Mouse (Mus musculus): Measurements from ENCODE around the gene Plaa. TPM values are rescaled to one million over a fixed set of nuclear protein-coding genes. Genes with fewer than 3 reads are reported as not detected.

Plaa gene
- total and polyA plus RNA-seq, 3 experiments = 61.0 to 136 (median 134) TPM

DNA sequence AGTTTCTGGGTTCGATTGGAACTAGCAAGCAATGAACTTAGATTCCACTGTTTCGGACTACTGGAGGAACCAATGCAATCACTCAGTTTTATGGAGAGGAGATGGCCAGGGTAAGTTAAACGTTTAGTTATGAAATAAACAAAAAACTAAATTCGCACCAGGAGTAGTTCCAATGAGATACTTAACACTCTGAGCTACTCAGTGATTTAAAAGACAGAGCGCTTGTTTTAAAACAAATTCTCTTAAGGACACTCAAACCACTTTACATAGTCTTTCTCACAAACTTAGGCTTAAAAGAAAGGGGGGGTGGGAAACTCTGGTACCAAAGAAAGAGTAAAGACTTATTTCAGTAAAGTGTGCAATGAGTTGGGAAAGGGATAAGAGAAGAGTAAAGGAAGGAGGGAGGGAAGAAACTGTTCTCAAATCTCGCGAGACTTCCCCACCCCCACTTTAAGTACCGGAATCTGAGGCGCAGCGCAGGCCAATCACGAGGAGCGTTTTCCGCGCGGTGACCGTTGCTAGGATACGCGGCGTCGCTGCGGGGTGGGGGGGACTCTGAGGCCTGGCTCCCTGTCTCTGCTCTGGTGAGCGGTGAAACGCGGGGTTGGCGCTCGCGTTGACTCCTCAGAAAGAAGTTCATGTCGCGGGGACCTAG lies 11.1 kb upstream of the Plaa start, which contains the start of gene Ift74:
Gene Ift74 (plus strand): TSS at position 520 of the 655 bp plus-strand sequence.
- in situ Hi-C loops (cut with MboI; ENCODE audit: low pct_ligation_motif_present, low pct_unique_long_range_greater_than_20kb, low sequenced_read_pairs) = no loop called here

DNA sequence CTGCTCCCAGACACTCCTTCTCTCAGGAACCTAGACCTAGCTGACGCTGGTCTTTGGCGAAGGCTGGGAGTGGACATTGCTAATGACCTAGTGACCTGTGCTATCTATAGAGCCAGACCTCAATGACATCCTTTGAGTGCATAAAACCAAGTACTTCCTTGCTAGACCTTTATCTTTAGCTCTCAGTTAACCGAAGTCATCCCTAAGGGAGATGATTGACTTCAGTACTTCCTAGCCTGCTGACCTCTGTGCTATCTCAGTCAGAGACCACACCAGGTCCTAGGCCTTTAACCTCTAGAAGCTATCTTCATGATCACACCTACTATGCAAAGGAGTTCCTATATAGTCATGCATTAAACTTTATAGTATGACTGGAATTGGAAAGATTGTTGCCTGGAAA lies 7.3 kb upstream of the Plaa start:
- dilution Hi-C loops (cut with MboI; ENCODE audit: extremely low pct_ligation_motif_present, extremely low pct_unique_long_range_greater_than_20kb, low sequenced_read_pairs) (no loop called here), in situ Hi-C loops (cut with MboI; ENCODE audit: low pct_ligation_motif_present, low pct_unique_long_range_greater_than_20kb, low sequenced_read_pairs) (no loop called here)
- no peaks in the 10 kb centered on the region for H3K27me3 ChIP-seq (replicated peaks)
- H3K27ac ChIP-seq (ENCODE audit: insufficient read depth, low read depth) = no peak overlapping the region
- H3K4me1 ChIP-seq (ENCODE audit: control insufficient read depth in 1 of 2, insufficient read depth in 2 of 2) = peaks cover 0 to 21% of the 10 kb centered on the region in 2 experiments; a peak in 2 of 4 replicates
- H3K9me3 ChIP-seq (replicated peaks; ENCODE audit: low read length) = no peaks in the 10 kb centered on the region
- TF ChIP-seq JUND (conservative IDR thresholded peaks at IDR 0.05; ENCODE audit: low read depth, low read length) (no peak), POLR2A (IDR thresholded peaks at IDR 0.05; ENCODE audit: low read depth, low read length) (no peak), CHD2 (IDR thresholded peaks at IDR 0.05; ENCODE audit: low read length) (no peak), MAFK (IDR thresholded peaks at IDR 0.05; ENCODE audit: insufficient replicate concordance, low read length) (no peak), USF2 (conservative IDR thresholded peaks at IDR 0.05; ENCODE audit: low read depth, low read length) (no peak), RCOR1 (conservative IDR thresholded peaks at IDR 0.05; ENCODE audit: low read depth, low read length) (no peak), USF1 (IDR thresholded peaks at IDR 0.05; ENCODE audit: low read depth, low read length) (no peak), TBP (conservative IDR thresholded peaks at IDR 0.05; ENCODE audit: low read depth, low read length) (no peak), TCF12 (IDR thresholded peaks at IDR 0.05; ENCODE audit: low read depth, low read length) (no peak), MXI1 (IDR thresholded peaks at IDR 0.05; ENCODE audit: low read depth, low read length) (no peak), MEF2A (IDR thresholded peaks at IDR 0.05; ENCODE audit: borderline replicate concordance, low read depth, low read length) (no peak), HCFC1 (IDR thresholded peaks at IDR 0.05; ENCODE audit: low read depth, low read length) (no peak), BHLHE40 (IDR thresholded peaks at IDR 0.05; ENCODE audit: low read depth, low read length) (no peak), ELF1 (IDR thresholded peaks at IDR 0.05; ENCODE audit: low read depth, low read length) (no peak), ZNF384 (IDR thresholded peaks at IDR 0.05; ENCODE audit: low read depth, low read length) (no peak), MYC (IDR thresholded peaks at IDR 0.05; ENCODE audit: low read depth, low read length) (no peak)
- no peak overlapping the region for H3K4me2 ChIP-seq (ENCODE audit: insufficient read depth, low read depth, poor library complexity, severe bottlenecking)
- H3K36me3 ChIP-seq (replicated peaks in 1 of 2; ENCODE audit: control insufficient read depth in 1 of 2, insufficient read depth in 1 of 2, low read length in 1 of 2) = peaks cover 0 to under 1% of the 10 kb centered on the region in 2 experiments
- no peak overlapping the region for H3K9ac ChIP-seq (ENCODE audit: insufficient read depth, low read depth)
- DNase-seq (ENCODE audit: extremely low read depth) = no peak
- H3K4me3 ChIP-seq (replicated peaks in 1 of 3; ENCODE audit: low read depth in 2 of 3, low read length in 2 of 3, poor library complexity in 1 of 3) = no peak overlapping the region
- H3K79me2 ChIP-seq (replicated peaks; ENCODE audit: control insufficient read depth, extremely low read depth, insufficient read depth, poor library complexity, severe bottlenecking) = no peaks in the 10 kb centered on the region

More for the DNA sequence above, 11.1 kb upstream of the Plaa start, which contains the start of gene Ift74:
- TF ChIP-seq MXI1 (IDR thresholded peaks at IDR 0.05; ENCODE audit: low read depth, low read length) (peak; percentile 84; the same call in 1 of the 2 replicates), UBTF (IDR thresholded peaks at IDR 0.05; ENCODE audit: low read depth, low read length) (no peak), JUND (conservative IDR thresholded peaks at IDR 0.05; ENCODE audit: low read depth, low read length) (no peak), TCF12 (IDR thresholded peaks at IDR 0.05; ENCODE audit: low read depth, low read length) (peak; percentile 45), ZMIZ1 (IDR thresholded peaks at IDR 0.05; ENCODE audit: low read depth, low read length) (peak; percentile 57; the same call in 1 of the 2 replicates), NRF1 (IDR thresholded peaks at IDR 0.05; ENCODE audit: low read depth, low read length) (0 out of 2 replicates have a peak, but pooled peaks have one; percentile 56), E2F4 (IDR thresholded peaks at IDR 0.05; ENCODE audit: insufficient replicate concordance, low read depth, low read length) (0 out of 2 replicates have a peak, but pooled peaks have one; percentile 67), TBP (conservative IDR thresholded peaks at IDR 0.05; ENCODE audit: low read depth, low read length) (peak; percentile 94), PAX5 (IDR thresholded peaks at IDR 0.05; ENCODE audit: low read length) (no peak), CHD2 (IDR thresholded peaks at IDR 0.05; ENCODE audit: low read length) (peak; percentile 99), MYC (IDR thresholded peaks at IDR 0.05; ENCODE audit: low read depth, low read length) (0 out of 2 replicates have a peak, but pooled peaks have one; percentile 10), ELF1 (IDR thresholded peaks at IDR 0.05; ENCODE audit: low read depth, low read length) (peak; percentile 82), POLR2AphosphoS2 (IDR thresholded peaks at IDR 0.05; ENCODE audit: low read depth, low read length) (peak; percentile 88), SIN3A (IDR thresholded peaks at IDR 0.05; ENCODE audit: low read length) (peak; percentile 92), KAT2A (IDR thresholded peaks at IDR 0.05; ENCODE audit: insufficient replicate concordance, low read length) (peak; percentile 38; the same call in 1 of the 2 replicates), POLR2A (IDR thresholded peaks at IDR 0.05; ENCODE audit: low read depth, low read length) (peak; percentile 76), HCFC1 (IDR thresholded peaks at IDR 0.05; ENCODE audit: low read depth, low read length) (peak; percentile 75), MAFK (IDR thresholded peaks at IDR 0.05; ENCODE audit: insufficient replicate concordance, low read length) (no peak), NELFE (IDR thresholded peaks at IDR 0.05; ENCODE audit: low read depth, low read length) (peak; percentile 75; the same call in 1 of the 2 replicates), MAZ (IDR thresholded peaks at IDR 0.05; ENCODE audit: low read depth, low read length) (0 out of 2 replicates have a peak, but pooled peaks have one; percentile 51), USF1 (IDR thresholded peaks at IDR 0.05; ENCODE audit: low read depth, low read length) (no peak)
- H3K9ac ChIP-seq (ENCODE audit: insufficient read depth, low read depth) = peak within 1 kb of the TSS; percentile 90
- H3K27me3 ChIP-seq (replicated peaks) = no peaks in the 10 kb centered on the region
- peaks cover 0 to 19% of the 10 kb centered on the region in 2 experiments; a peak in 2 of 4 replicates for H3K4me1 ChIP-seq (ENCODE audit: control insufficient read depth in 1 of 2, insufficient read depth in 2 of 2)
- dilution Hi-C loops (cut with MboI; ENCODE audit: extremely low pct_ligation_motif_present, extremely low pct_unique_long_range_greater_than_20kb, low sequenced_read_pairs) = no loop called here
- H3K9me3 ChIP-seq (replicated peaks; ENCODE audit: low read length) = no peaks in the 10 kb centered on the region
- peak; percentile 95 for DNase-seq (ENCODE audit: extremely low read depth)
- H3K79me2 ChIP-seq (replicated peaks; ENCODE audit: control insufficient read depth, extremely low read depth, insufficient read depth, poor library complexity, severe bottlenecking) = no peaks in the 10 kb centered on the region
- peak within 1 kb of the TSS; percentile 60 to 97 (median 86) for H3K4me3 ChIP-seq (replicated peaks in 1 of 3; ENCODE audit: low read depth in 2 of 3, low read length in 2 of 3, poor library complexity in 1 of 3)
- no peaks in the 10 kb centered on the region for H3K36me3 ChIP-seq (replicated peaks in 1 of 2; ENCODE audit: control insufficient read depth in 1 of 2, insufficient read depth in 1 of 2, low read length in 1 of 2)
- peak within 1 kb of the TSS; percentile 83 for H3K4me2 ChIP-seq (ENCODE audit: insufficient read depth, low read depth, poor library complexity, severe bottlenecking)
- no peak within 1 kb of the TSS for H3K27ac ChIP-seq (ENCODE audit: insufficient read depth, low read depth)
